Mouse (Mus musculus) heart, postnatal 14 days (tissue): ENCODE results near the gene Nfkb1. TPM values are rescaled to one million over a fixed set of nuclear protein-coding genes. Genes with fewer than 3 reads are reported as not detected.

Source experiments
- DNase-seq, 2 experiments: peaks; one replicate each; pipeline ENCODE4 v3.0.0; 2021 to 2022
- intact Hi-C: fragments of 180-260 bp; cut with DNase I; formaldehyde crosslinking; loops from one replicate; pipeline ENCODE4 v1.15.1; 2025
- total RNA-seq, 2 experiments: library from RNA; stranded (reverse); gene quantifications; 2 replicates each; pipeline ENCODE4 v1.2.3; 2021

Nfkb1 gene
- total RNA-seq, 2 experiments from 2014 or later = 44.1 to 45.4 TPM

GRCm38 (mm10) chr3:135604626-135605417 lies 86.5 kb downstream of the Nfkb1 start:
- intact Hi-C loops = loop anchor here (5.0 kb wide), 2 partner anchors 87 to 107 kb away; partner anchors contain the start of gene Nfkb1

DNA sequence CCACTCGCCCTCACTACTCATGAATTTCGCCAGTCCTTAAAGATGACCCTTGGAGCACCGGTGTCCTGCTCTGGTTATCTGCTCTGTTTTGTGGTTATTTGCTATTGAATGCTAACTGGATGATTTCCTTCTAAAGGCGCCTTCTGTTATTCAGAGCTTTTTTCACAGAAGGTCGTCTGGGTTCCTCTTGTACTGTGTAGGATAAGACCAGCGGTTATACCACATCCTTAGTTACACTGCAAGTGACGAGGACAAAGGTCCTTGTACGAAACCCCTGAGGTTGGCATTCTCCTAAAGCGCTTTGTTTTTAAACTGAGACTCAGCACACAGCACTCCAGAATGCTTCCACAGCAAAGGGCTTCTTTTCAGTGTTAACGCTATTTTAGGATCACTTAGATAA lies 88.6 kb downstream of the Nfkb1 start:
- DNase-seq = no peak
- intact Hi-C loops = loop anchor here (5.0 kb wide), 1 partner anchor 110 kb away; no protein-coding TSS in a partner anchor

More at GRCm38 (mm10) chr3:135604626-135605417, 86.5 kb downstream of the Nfkb1 start:
- DNase-seq = no peak

- intact Hi-C loops = no loop called here
- no peak for DNase-seq
Measured at GRCm38 (mm10) chr3:135598355-135598754, 93.0 kb downstream of the Nfkb1 start.

DNA sequence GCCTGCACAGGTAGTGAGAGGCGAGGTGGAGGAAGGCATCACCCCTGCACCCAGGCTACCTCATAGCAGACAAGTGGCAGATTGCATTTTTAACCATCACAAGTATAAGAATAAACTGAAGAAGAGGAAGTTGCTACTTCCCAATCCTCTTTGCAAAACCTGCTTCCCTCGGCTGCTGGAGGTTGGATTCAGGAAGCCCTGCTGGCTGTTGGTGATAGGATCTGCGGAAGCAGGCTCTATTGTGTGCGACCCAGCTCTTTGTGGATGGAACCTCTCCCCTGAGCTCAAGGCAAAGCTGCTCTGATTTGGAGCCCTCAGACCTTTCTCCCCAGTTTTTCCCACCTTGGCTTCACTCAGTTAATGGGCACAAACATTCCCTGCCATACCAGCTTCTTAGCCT lies 94.3 kb downstream of the Nfkb1 start:
- DNase-seq = peak; percentile 35 to 39
- intact Hi-C loops = no loop called here

DNA sequence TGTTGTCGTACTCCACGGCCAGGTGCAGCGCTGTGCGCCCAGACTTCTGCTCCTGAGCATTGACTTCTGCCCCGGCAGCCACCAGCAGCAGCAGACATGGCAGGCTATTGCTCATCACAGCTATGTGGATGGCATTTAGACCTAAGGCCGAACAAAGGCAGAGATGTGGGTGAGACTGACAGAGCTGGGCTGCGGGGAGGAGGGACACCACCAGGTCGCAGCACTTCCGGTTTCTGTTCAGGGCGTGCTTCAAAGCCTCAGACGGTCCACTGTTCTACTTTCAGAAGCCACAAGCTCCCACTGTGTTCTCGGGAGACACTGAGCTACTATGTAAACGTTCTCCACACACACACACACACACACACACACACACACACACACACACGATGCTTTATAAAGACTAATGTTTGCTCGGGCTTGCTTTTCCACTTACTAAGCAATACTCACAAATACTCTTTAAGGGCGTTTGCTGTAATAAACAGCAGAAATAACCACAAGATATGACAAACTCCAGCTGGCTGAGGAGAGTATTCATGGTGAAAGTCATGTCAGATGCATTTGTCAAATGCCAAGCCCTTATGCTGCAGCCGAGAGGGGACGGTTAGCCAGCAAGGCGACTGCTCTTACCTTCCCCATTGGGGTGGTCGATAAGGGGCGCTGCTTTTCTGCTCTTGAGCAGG lies 97.0 kb downstream of the Nfkb1 start:
- intact Hi-C loops = no loop called here
- DNase-seq = no peak

- intact Hi-C loops = no loop called here
Measured at GRCm38 (mm10) chr3:135592011-135592410, 99.3 kb downstream of the Nfkb1 start.

DNA sequence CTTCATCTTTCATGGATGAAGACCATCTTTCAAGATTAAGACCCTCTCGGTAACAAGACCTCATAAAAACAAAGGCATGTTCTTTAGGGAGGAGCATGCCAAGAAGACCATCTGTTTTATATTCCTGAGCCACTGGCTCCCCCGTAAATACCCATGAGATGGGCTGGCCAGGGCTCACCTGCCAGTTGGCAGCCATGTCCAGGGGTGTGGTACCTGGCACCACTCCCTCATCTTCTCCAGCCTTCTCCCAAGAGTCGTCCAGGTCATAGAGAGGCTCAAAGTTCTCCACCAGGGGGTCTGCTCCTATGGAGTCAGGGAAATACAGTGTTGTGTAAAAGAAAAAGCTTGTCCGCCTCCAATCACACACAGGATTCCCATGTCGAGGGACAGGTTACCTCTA lies 100.0 kb downstream of the Nfkb1 start:
- no peak for DNase-seq
- intact Hi-C loops = no loop called here

More at GRCm38 (mm10) chr3:135592011-135592410, 99.3 kb downstream of the Nfkb1 start:
- DNase-seq = no peak

DNA sequence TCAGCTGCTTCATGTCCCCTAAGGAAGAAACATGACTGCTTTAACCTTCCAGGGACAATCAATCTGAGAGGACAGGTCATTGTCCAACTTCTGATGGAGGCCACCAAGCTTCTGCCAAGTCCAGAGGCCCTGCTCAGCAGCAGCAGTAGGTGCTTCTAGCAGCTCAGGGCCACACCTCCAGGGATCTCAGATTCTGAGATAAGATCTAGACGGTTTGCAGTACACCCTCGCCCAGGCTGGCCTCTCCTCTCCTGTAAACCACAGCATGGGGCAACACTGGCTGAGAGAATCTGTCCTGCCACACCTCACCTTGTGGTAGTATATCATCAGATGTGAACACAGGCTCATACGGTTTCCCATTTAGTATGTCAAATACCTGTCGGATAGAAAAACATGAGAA lies 100.9 kb downstream of the Nfkb1 start:
- DNase-seq = no peak
- intact Hi-C loops = no loop called here

DNA sequence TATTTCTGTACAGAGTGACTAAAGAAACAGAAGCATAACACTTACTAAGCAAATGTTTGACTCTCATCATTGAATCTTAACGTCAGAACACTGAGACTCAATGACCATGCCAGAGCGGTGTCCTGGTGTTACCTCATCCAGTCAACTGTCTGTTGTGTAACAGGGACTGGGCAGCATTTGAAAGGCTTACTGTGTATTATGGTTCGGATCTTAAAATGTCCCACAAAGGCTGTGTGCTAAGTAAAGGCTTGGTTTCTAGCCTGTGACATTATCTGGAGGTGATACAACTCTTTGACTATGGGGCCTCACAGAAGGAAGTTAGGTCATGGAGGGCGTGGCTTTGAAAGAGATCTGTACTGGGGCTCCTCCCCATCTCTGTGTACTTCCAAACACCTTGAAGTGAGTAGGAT lies 104.9 kb downstream of the Nfkb1 start:
- DNase-seq = no peak
- intact Hi-C loops = loop anchor here (10.0 kb wide), 1 partner anchor 122 kb away; no protein-coding TSS in a partner anchor

DNA sequence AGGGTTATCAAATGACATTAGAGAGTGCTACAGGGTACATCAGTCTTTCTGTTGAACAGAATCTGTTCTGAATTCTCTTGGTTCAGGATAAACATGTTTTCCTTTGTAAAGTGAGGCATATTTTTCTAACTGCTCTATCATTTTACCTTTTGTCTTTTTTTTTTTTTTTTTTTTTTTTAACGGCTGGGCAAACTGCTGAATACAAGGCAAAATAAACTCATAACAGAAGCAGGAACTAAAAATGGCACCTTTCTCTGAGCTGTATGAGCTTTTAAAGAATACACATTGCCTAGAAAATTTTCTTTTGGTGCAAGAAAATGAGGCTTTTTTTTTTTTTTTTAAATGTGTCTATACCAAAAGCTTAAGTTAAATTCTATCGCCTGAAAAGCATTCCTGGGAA lies 105.3 kb downstream of the Nfkb1 start:
- DNase-seq = no peak
- intact Hi-C loops = loop anchor here (10.0 kb wide), 1 partner anchor 121 kb away; no protein-coding TSS in a partner anchor

DNA sequence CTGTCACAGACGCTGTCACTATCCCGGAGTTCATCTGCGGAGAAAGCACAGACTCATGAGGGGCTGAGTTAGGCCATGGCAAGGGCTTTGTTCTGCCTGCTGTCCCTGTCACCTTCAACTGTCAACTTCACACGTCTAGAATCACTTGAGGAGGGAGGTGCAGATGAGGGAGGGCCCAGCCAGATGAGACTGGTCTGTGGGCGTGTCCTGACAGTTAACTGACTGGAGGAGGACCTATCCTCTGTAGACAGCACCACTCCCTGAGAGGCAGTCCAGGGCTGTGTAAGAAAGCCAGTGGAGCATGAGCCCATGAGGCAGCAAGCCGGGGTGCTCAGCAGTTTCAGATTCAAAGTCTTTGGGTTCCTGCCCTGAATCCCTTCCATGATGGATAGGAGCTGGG lies 105.9 kb downstream of the Nfkb1 start:
- intact Hi-C loops = loop anchor here (10.0 kb wide), 1 partner anchor 121 kb away; no protein-coding TSS in a partner anchor
- DNase-seq = peak; percentile 33 to 52

DNA sequence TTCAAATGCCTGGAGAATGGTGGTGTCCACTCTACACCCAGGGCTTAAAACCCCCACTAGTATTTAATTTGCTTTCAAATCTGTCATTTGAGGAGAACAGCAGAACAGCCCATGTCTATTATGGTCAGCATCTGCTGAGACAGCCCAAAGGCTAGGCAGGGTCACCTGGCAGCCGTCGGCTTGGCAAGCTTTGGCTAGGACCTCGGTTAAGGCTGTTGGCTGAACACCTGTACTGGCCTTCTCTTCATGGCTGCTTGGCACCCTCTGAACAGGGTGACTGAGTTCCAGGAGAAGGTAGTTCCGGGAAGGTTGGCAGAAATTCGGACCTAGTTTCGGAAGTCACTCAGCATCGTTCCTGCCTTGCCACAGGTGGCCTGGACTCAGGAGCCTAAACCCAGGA lies 109.1 kb downstream of the Nfkb1 start:
- intact Hi-C loops = loop anchor here (2.0 to 10.0 kb wide), 3 partner anchors 117 to 179 kb away; no protein-coding TSS in a partner anchor
- no peak for DNase-seq

DNA sequence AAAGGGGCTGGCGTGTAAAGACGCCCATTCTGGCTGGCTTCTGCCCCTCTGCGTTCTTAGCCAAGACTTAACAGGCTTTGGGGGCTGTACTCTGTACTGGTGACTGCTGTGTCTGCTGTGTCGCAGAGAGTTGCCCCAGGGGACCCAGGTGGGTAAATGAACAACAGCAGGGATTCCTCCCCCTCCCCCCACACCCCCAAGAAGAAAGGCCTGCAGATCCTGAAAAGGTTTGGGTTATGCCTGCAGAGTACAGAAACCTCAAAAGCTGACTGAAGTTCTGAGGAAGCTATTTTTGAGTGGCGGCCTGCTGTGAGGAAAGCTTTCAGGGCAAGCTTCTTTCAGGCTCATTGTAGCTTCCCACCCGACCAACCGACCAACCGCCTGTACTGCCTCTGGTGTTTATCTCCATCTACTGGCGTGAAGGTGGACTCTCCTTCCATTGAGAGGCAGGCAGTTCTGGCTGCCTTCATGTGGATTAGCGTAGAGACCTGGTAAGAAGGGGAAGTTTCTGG lies 109.7 kb downstream of the Nfkb1 start:
- peak; percentile 33 to 48 for DNase-seq
- intact Hi-C loops = loop anchor here (2.0 to 10.0 kb wide), 3 partner anchors 117 to 179 kb away; no protein-coding TSS in a partner anchor

DNA sequence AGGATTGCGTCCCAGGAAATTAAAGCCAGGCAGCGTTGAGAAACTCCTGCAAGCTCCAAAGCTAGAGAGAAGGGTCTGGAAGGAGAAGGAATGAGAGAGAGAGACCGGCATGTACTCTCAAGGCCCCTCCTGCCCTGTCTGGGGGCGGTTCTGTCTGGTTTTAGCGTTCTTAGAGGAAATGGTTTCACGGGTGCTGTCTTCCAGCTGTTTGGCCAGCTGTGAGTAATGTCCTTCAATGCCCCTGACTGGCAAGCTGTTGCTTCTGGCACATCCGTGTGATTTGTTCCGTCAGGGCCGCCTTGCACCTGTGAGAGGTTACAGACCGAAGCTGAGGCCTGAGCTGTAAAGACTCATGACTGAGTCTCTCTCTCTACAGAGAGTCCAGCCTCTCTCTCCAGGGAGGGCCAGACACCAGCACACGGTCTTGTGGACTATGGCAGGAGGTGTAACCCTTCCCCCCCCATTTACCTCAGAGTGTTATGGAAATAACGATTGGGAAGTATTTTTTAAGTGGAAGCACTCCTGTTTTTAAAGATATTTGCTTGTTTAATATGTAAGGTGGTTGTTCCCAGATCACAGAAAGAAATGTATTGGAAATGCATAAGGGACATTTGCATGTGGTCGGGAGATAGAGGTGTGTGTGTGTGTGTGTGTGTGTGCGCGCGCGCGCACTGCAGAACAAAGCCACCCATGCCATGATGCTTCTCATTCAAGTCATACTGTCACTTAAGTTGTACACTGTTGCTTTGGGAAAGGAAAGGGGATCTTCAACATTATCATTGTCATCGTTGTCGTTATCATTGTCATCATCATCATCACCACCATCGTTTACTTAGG lies 110.7 kb downstream of the Nfkb1 start:
- intact Hi-C loops = loop anchor here (5.0 to 10.0 kb wide), 2 partner anchors 116 to 152 kb away; no protein-coding TSS in a partner anchor
- DNase-seq = peak; percentile 52 to 55

DNA sequence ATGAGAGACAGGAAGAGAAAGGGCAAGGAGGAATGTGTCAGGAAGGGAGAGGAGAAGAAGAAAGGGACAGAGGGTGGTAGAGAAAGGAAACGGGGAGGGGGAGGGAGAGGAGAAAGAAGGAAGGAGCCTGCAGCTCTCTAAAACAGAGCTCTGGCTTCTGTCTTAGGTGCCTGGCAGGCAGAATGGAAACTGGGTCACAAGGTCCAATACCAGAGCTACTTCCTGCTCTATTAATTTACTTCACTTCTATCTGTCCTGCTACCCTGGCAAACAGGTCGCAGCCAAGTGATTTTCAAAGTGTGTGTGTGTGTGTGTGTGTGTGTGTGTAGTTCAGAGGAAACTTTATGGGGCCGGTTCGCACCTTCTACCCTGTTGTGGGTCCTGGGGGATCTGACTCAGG lies 112.2 kb downstream of the Nfkb1 start:
- intact Hi-C loops = no loop called here
- DNase-seq = peak; percentile 42 to 54

GRCm38 (mm10) chr3:135578588-135579140 lies 112.7 kb downstream of the Nfkb1 start:
- intact Hi-C loops = no loop called here
- DNase-seq = no peak

- intact Hi-C loops = no loop called here
- no peak for DNase-seq
Measured at GRCm38 (mm10) chr3:135575126-135575525, 116.2 kb downstream of the Nfkb1 start.

GRCm38 (mm10) chr3:135573051-135573450 lies 118.3 kb downstream of the Nfkb1 start:
- intact Hi-C loops = no loop called here
- DNase-seq = peak in 1 of 2 experiments; percentile 21

DNA sequence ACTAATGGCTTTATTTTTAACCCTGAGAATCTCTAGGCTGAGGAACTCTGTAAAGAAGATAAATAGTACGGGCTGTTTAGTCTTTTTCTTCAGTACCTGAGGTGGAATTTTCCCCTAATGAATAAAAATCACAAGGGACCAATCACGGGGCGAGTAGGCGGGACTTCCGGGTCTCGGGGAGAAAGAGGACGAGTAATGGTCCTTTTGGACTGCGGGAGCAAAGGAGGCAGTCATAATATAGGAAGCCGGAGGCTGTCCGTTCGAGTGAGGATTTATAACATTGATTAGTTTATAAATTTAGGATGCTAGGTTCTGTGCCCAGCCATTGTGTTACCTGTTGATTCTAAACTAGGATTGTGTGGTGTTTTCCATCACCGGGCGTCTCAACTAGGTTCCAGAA lies 119.8 kb downstream of the Nfkb1 start:
- no peak for DNase-seq
- intact Hi-C loops = no loop called here

- DNase-seq = no peak
- intact Hi-C loops = no loop called here
Measured at GRCm38 (mm10) chr3:135568633-135569032, 122.7 kb downstream of the Nfkb1 start.
